Mouse (Mus musculus) hindbrain, embryonic 14.5 days (tissue): ENCODE data around the gene Spout1. TPM values are rescaled to one million over a fixed set of nuclear protein-coding genes. Genes with fewer than 3 reads are reported as not detected.

Source experiments
- ATAC-seq: fragments of 200-750 bp; cut with Nextera tagmentation; 2 replicates; pipeline ENCODE4 v1.8.0; 2017; ENCODE audit warnings: moderate number of reproducible peaks, mild to moderate bottlenecking, moderate TSS enrichment, moderate library complexity; ENCODE audit not compliant: low FRiP score
- DNase-seq: peaks from one replicate; pipeline ENCODE4 v3.0.0-alpha.2; 2015; ENCODE audit warnings: low spot score
- H3K27ac ChIP-seq: fragments of 300-500 bp; sonication (generic); 2 replicates; pipeline ENCODE4 v1.5.1; 2014; ENCODE audit warnings: mild to moderate bottlenecking, moderate library complexity
- H3K27me3 ChIP-seq: fragments of 300-500 bp; sonication (generic); 2 replicates; pipeline ENCODE4 v1.6.1; 2014; ENCODE audit warnings: mild to moderate bottlenecking, low read length, mixed read lengths; ENCODE audit not compliant: control insufficient read depth, insufficient read depth
- H3K36me3 ChIP-seq: fragments of 300-500 bp; sonication (generic); replicated peaks from 2 replicates; pipeline ENCODE4 v1.6.1; 2014; ENCODE audit not compliant: control insufficient read depth, insufficient read depth
- H3K4me1 ChIP-seq: fragments of 300-500 bp; sonication (generic); replicated peaks from 2 replicates; pipeline ENCODE4 v1.6.1; 2014; ENCODE audit warnings: antibody characterized with exemption, low read length, mixed read lengths; ENCODE audit not compliant: control insufficient read depth, insufficient read depth
- H3K4me2 ChIP-seq: fragments of 300-500 bp; sonication (generic); replicated peaks from 2 replicates; pipeline ENCODE4 v1.6.1; 2014; ENCODE audit warnings: mild to moderate bottlenecking, moderate library complexity
- H3K4me3 ChIP-seq: fragments of 300-500 bp; sonication (generic); replicated peaks from 2 replicates; pipeline ENCODE4 v1.5.1; 2014; ENCODE audit warnings: mild to moderate bottlenecking, low read length
- H3K9ac ChIP-seq: fragments of 300-500 bp; sonication (generic); 2 replicates; pipeline ENCODE4 v1.6.1; 2014
- H3K9me3 ChIP-seq: fragments of 300-500 bp; sonication (generic); 2 replicates; pipeline ENCODE4 v1.6.1; 2016; ENCODE audit warnings: low read length; ENCODE audit not compliant: control insufficient read depth
- WGBS: fragments of 180-500 bp; shearing (Covaris S2); extraction: QIAGEN DNeasy Blood & Tissue Kit; methylation state at CpG from one replicate; pipeline ENCODE4 v1.1.7; 2014; 5-methylcytosine and 5-hydroxymethylcytosine counted together
- polyA plus RNA-seq: library from polyadenylated mRNA; unstranded; fragments of >200 nt; fragmentation: Nextera tagmentation; extraction: Ambion mirVana; gene quantifications from 2 replicates; pipeline ENCODE4 v1.2.1, GENCODE M21; 2014

Spout1 gene
- polyA plus RNA-seq, 1 experiment from 2014 or later: 55.4 TPM

- Histone ChIP-seq H3K9me3 (no peaks in the 10 kb centered on the region), H3K9ac (peak overlapping the region; percentile 78), H3K4me2 (peak overlapping the region; percentile 58), H3K4me3 (peak overlapping the region; percentile 57), H3K27me3 (no peaks in the 10 kb centered on the region), H3K4me1 (peaks cover 30% of the 10 kb centered on the region), H3K27ac (peak overlapping the region; percentile 83), H3K36me3 (peaks cover 9% of the 10 kb centered on the region; the same call in 1 of the 2 replicates)
- DNase-seq (peak; percentile 29), ATAC-seq (peak; percentile 76)
- WGBS: 2% methylated on average over 40 of the region's 44 CpGs
Measured at GRCm38 (mm10) chr2:30123729-30124471, 54.4 kb downstream of the Spout1 start.

Other genes with a start within 250 kb of the Spout1 start
- gene Gle1, start 243.0 kb downstream of the Spout1 start, polyA plus RNA-seq: 53.5 and 53.7 TPM in 2 replicates
- 344 and 368 TPM in 2 replicates for gene Sptan1, start 212.9 kb downstream of the Spout1 start, polyA plus RNA-seq
- 66.6 and 67.2 TPM in 2 replicates for gene Wdr34, start 129.6 kb downstream of the Spout1 start, polyA plus RNA-seq
- gene Set, start 121.1 kb downstream of the Spout1 start, polyA plus RNA-seq: 339 and 347 TPM in 2 replicates
- gene Pkn3, start 100.8 kb downstream of the Spout1 start, polyA plus RNA-seq: 1.6 and 1.9 TPM in 2 replicates
- 27.2 TPM in 2 replicates for gene Zdhhc12, start 84.8 kb downstream of the Spout1 start, polyA plus RNA-seq
- gene Zer1, start 53.9 kb downstream of the Spout1 start, polyA plus RNA-seq: 13.2 and 16.0 TPM in 2 replicates
- gene Tbc1d13, start 44.7 kb downstream of the Spout1 start, polyA plus RNA-seq: 18.7 and 18.8 TPM in 2 replicates
- gene Endog, start 7.0 kb downstream of the Spout1 start, polyA plus RNA-seq: 29.8 and 31.0 TPM in 2 replicates
- 13.9 and 16.0 TPM in 2 replicates for gene Kyat1, start 27.4 kb upstream of the Spout1 start, polyA plus RNA-seq
- gene Lrrc8a, start 59.3 kb upstream of the Spout1 start, polyA plus RNA-seq: 57.9 and 58.6 TPM in 2 replicates
- gene Gm28035, start 62.1 kb upstream of the Spout1 start, polyA plus RNA-seq: 0.07 and 0.17 TPM in 2 replicates
- gene Phyhd1, start 87.7 kb upstream of the Spout1 start, polyA plus RNA-seq: 5.9 and 6.9 TPM in 2 replicates
- gene Gm28038, start 102.6 kb upstream of the Spout1 start, polyA plus RNA-seq: not detected in 2 replicates
- 37.1 and 39.2 TPM in 2 replicates for gene Dolk, start 107.9 kb upstream of the Spout1 start, polyA plus RNA-seq
- 19.5 and 24.8 TPM in 2 replicates for gene Nup188, start 107.9 kb upstream of the Spout1 start, polyA plus RNA-seq
- 140 and 143 TPM in 2 replicates for gene Sh3glb2, start 180.9 kb upstream of the Spout1 start, polyA plus RNA-seq
- gene Miga2, start 185.8 kb upstream of the Spout1 start, polyA plus RNA-seq: 27.3 and 32.3 TPM in 2 replicates
- gene Dolpp1, start 213.8 kb upstream of the Spout1 start, polyA plus RNA-seq: 51.6 and 54.2 TPM in 2 replicates
- 30.3 and 32.0 TPM in 2 replicates for gene Crat, start 237.4 kb upstream of the Spout1 start, polyA plus RNA-seq
- 71.7 and 79.8 TPM in 2 replicates for gene Ptpa, start 237.6 kb upstream of the Spout1 start, polyA plus RNA-seq